Mouse (Mus musculus) ES-CJ7 (cell line): Measurements from ENCODE around the gene Kctd4.

ENCODE experiments used
- DNase-seq: peaks from one replicate; pipeline ENCODE4 v3.0.0; 2011; ENCODE audit warnings: low read depth, low spot score

Kctd4 gene

DNA sequence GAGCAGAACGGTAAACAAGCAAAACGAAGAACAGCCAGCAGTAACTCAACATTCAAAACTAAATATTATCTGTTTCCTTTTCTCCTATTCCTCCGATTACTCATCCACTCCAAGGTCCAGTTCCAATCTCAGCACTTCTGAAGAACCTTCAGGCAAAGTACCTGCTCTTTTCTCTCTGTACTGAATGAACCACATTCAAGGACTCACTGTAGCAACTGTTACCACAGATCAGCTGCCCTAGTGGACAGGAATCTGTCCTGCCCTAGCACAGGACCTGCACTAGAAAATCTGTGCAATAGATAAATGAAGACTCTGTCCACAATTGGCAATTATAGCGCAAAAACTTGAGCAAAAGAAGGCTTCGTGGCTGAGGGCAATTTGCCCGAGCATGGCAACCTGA is 36.1 kb downstream of the Kctd4 start:
- DNase-seq = no peak

DNA sequence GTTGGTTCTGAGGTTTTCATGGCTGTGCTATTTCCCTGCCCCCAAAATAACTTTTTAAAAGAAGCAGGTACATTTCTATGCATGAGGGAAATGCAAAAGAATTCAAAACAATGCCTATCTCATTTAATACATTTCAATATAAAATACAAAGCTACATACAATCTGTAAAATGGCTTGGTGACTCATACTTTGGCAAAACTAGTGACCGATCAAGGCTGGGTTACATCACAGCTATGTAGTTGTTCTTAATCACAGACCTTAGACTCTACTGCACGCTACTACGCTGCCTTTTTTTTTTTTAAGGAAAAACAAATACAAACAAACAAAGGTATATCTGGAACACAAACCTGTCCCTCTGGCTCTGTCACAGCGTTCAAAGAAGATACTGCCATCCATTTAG is 37.6 kb downstream of the Kctd4 start:
- no peak for DNase-seq

DNA sequence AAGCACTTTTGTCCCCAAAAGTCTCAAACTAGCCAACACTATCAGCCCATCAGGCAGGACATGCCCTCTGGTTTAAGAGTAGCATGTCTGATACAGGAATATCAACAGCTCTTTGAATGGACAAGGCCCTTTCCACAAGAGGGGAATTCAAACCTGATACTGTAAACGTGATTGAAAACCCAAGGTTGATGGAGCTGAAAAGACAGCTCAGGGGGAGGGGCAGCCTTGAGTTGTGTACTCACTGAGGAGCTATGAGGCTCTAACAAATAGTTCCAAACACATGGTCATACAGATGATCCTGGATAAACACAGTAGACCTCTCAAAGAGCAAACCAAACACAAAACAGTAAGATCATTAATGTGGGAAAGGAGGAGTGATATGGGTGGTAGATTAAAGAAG is 43.3 kb downstream of the Kctd4 start:
- no peak for DNase-seq

DNA sequence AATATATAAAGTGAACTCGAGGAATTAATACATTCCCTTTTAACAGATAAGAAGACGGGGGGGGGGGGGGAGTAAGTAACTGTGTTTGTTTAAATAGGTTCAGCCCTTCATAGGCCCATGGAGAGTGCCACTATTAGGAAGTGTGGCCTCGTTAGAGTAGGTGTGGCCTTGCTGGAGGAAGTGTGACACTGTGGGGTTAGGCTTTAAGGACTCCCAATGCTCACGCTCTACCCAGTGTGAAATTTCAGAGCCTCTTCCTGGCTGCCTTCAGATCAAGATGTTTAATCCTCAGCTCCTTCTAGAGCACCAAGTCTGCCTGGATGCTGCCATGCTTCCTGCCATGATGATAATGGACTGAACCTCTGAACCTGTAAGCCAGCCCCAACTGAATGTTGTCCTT is 47.0 kb downstream of the Kctd4 start:
- DNase-seq = no peak

DNA sequence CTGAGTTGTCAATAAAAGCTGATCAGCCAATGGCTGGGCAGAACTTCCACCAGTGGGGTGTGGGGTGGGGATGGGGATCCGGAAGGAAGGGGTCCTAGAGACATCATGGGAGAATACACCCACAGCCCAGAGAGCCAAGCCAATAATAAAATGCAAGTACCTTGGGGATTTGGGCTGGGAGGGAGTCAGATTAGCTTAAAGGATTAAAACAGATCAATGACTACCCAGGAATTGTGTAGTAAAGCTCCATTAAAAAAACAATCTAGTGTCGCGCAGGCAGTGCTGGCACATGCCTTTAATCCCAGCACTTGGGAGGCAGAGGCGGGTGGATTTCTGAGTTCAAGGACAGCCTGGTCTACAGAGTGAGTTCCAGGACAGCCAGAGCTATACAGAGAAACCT is 50.2 kb downstream of the Kctd4 start:
- no peak for DNase-seq

DNA sequence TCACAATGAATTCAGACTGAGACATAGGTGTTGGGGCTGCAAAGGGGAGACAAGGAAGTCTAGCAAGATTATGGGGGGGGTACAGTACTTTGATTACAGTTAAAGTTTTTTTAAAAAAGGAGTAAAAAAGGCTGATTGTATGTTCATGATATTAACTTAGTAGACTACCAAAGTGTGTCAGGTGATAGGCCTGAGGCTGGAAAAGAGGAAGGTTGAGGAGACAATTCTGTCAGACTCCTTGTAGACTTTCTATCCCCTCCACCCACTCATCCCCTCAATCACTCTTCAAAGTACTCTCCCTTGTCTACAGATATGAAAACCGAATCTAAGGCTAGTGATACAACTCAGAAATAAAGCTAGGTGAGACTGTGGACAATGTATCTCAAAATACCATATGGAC is 53.4 kb downstream of the Kctd4 start:
- DNase-seq = no peak

DNA sequence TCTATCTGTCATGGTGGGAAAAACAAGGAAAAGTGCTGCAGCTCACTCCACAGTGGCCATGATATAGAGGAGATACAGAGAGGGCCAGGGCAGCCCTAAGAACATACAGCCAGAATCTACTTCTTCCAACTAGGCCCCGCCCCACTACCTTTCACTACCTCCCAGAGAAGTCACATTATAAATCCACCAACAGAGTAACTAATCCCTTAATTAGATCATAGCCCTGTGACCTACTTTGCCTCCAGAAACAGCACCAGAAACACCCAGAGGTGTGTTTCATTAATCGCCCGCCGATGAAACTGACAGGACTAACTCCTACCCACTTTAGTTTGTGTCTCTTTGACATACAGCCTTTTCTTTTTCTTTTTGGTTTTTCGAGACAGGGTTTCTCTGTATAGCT is 54.4 kb downstream of the Kctd4 start:
- no peak for DNase-seq

DNA sequence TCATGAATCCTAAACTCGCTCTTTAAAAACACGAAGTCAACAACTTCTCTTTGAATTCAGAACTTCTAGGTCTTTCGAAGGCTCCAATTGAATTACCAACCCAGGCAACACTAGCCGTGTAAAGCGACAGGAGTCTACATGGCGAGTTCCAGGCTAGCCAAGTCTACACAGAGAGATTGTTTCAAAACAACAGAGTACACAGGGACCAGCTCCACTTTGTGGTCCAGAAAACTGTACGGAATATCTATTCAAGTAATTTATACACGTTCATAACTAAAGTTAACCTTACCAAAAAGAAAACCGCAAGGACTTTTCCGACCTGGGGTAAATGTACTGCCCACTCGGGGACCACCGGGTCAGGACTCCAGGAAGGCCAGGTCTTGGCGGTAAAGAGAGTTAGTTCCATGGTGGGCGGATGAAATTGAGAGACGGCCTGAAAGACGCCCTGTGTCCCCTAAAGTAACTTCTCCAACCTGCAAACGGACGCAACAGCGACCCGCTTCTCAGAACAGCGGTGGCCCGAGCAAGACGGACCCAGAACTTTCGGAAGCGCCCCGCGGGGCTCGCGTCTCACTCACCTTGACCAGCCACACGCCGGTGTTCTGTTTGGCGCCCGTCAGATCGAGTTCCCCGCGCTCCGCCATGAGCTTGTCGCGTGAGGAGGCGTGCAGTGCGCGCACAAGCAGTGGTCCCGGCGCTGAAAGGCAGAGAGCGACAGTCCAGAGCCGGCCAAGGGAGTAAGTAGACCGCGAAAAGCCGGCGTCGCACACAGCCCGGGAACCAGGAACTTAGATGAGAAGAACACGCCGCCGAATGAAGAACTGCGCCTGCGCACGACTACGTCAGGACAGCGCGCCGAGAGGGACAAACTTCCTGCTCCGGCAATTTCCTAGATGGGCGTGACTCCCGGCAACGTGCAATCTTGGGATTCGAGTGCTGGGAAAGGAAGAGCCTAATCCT is 55.6 kb downstream of the Kctd4 start, which contains the start of gene Gtf2f2:
Gtf2f2 (minus strand) TSS at position 764 of the 960 bp plus-strand sequence.
- DNase-seq = peak; percentile 98

DNA sequence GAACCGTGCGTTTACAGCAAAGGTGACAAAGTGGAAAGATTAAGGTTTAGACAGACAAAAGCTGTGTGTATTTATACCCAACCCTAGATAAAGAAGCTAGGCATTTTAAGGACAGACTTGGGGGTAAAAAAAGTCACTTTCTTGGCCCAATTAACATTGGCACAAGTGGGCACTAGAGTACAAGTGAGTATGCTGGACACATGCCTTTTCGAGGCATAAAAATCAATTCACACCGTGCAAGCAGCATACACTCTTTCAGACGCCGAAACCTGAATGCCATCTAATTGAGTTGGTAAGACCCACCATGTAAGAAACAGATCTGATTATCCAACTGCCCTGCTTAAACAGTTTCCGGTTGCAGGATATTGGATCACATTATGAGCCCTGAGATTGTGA is 56.3 kb downstream of the Kctd4 start:
- DNase-seq = no peak

DNA sequence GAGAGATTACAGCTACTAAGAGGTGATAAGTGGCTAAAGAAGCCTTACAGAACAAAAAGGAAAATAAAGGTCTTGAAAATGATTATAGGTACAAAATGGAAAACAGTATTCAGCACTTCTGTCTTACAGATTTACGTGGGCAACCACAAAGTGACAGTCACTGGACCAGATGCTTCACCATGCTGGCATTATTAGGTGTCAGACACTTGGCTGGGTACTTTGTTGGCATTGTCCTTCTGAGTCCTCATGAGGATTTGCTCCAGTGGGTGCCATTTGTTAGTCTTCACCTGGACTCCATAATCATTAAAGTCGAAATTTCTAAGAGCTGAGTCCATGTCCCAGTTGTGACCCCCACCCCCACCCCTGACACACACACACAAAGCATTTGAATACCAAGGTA is 59.5 kb downstream of the Kctd4 start:
- DNase-seq = no peak
